Mouse (Mus musculus): ENCODE measurements around the gene Kcnj9. TPM values are rescaled to one million over a fixed set of nuclear protein-coding genes. Genes with fewer than 3 reads are reported as not detected.

Kcnj9 gene
- polyA plus RNA-seq, 1 experiment = 6.9 TPM

DNA sequence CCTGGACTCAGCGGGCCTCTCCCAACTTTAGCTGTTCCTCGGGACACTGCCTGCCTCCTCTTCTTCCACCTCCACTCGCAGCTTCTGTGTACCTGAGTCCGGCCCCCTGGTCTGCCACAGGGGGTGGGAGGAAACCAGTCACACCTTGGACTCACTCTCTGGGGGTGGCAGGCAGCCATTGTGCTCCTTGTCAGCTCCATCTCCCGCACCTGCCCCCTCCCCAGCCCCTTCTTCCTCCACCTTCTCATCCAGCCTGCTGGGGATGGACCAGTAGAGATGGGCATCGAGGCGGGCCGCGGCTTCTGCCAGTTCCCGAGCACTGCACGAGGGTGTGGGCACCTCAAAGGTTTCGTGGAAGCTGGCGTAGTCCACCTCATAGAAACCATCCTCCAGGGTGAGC lies 6.4 kb downstream of the Kcnj9 start:
- no peak for TF ChIP-seq CTCF (IDR thresholded peaks at IDR 0.05; ENCODE audit: borderline replicate concordance, extremely low read depth, insufficient read depth, insufficient read length)
- no peak for TF ChIP-seq POLR2A (IDR thresholded peaks at IDR 0.05; ENCODE audit: borderline replicate concordance, extremely low read depth, insufficient read depth, insufficient read length, poor library complexity, severe bottlenecking)
- no peak for DNase-seq (ENCODE audit: low read depth)

- peak; percentile 93 for DNase-seq (ENCODE audit: low read depth)
Measured at GRCm38 (mm10) chr1:172319921-172320411, 9.2 kb downstream of the Kcnj9 start.

DNA sequence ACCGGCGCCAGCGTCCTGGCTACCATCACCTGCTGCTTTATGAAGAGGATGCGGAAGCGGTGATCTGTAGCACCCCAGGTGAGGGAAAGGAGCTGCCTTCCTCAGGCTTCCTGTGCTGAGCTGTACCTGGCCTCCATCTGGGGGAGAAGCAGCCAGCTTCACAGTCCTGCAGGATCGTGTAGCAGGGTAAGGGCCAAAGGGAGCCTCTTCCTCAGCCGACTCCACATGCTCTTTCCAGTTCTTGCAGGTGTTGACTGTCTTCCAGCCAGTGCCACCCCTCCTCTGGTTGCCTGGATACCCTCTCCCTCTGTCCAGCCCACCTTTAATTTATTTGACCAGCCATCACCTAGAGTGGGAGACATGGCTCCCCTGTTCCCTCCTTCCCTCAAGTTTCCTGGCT lies 9.8 kb downstream of the Kcnj9 start:
- TF ChIP-seq POLR2A (IDR thresholded peaks at IDR 0.05; ENCODE audit: borderline replicate concordance, extremely low read depth, insufficient read depth, insufficient read length, poor library complexity, severe bottlenecking) = no peak
- TF ChIP-seq CTCF (IDR thresholded peaks at IDR 0.05; ENCODE audit: borderline replicate concordance, extremely low read depth, insufficient read depth, insufficient read length) = no peak
- no peak for DNase-seq (ENCODE audit: low read depth)

More at GRCm38 (mm10) chr1:172319921-172320411, 9.2 kb downstream of the Kcnj9 start:
- TF ChIP-seq CTCF (IDR thresholded peaks at IDR 0.05; ENCODE audit: borderline replicate concordance, extremely low read depth, insufficient read depth, insufficient read length) (no peak), POLR2A (IDR thresholded peaks at IDR 0.05; ENCODE audit: borderline replicate concordance, extremely low read depth, insufficient read depth, insufficient read length, poor library complexity, severe bottlenecking) (no peak)

- DNase-seq (ENCODE audit: low read depth) = no peak
- TF ChIP-seq CTCF (IDR thresholded peaks at IDR 0.05; ENCODE audit: borderline replicate concordance, extremely low read depth, insufficient read depth, insufficient read length) (no peak), POLR2A (IDR thresholded peaks at IDR 0.05; ENCODE audit: borderline replicate concordance, extremely low read depth, insufficient read depth, insufficient read length, poor library complexity, severe bottlenecking) (no peak)
Measured at GRCm38 (mm10) chr1:172318424-172319035, 10.6 kb downstream of the Kcnj9 start.

DNA sequence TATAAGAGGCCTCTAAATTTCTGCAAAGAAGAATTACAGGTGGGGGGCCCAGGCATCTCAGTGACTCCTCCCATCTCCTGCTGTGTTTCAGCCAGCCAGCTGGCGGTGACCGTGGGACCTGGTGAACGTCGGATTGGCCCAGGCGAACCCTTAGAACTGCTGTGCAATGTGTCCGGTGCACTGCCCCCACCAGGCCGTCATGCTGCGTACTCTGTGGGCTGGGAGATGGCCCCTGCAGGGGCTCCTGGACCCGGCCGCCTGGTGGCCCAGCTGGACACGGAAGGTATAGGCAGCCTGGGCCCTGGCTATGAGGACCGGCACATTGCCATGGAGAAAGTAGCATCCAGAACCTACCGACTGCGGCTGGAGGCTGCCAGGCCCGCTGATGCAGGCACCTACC lies 11.2 kb downstream of the Kcnj9 start:
- TF ChIP-seq CTCF (IDR thresholded peaks at IDR 0.05; ENCODE audit: borderline replicate concordance, extremely low read depth, insufficient read depth, insufficient read length) (no peak), POLR2A (IDR thresholded peaks at IDR 0.05; ENCODE audit: borderline replicate concordance, extremely low read depth, insufficient read depth, insufficient read length, poor library complexity, severe bottlenecking) (no peak)
- DNase-seq (ENCODE audit: low read depth) = no peak

DNA sequence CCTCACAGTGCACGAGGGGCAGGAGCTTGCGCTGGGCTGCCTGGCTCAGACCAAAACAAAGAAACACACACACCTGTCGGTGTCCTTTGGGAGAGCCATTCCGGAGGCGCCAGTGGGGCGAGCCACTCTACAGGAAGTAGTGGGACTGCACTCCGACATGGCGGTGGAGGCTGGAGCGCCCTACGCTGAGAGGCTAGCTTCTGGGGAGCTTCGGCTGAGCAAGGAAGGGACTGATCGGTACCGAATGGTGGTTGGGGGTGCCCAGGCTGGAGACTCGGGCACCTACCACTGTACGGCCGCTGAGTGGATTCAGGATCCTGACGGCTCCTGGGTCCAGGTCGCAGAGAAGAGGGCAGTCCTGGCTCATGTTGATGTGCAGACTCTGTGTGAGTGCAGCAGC lies 11.7 kb downstream of the Kcnj9 start:
- TF ChIP-seq CTCF (IDR thresholded peaks at IDR 0.05; ENCODE audit: borderline replicate concordance, extremely low read depth, insufficient read depth, insufficient read length) (no peak), POLR2A (IDR thresholded peaks at IDR 0.05; ENCODE audit: borderline replicate concordance, extremely low read depth, insufficient read depth, insufficient read length, poor library complexity, severe bottlenecking) (no peak)
- DNase-seq (ENCODE audit: low read depth) = no peak

- TF ChIP-seq CTCF (IDR thresholded peaks at IDR 0.05; ENCODE audit: borderline replicate concordance, extremely low read depth, insufficient read depth, insufficient read length) (no peak), POLR2A (IDR thresholded peaks at IDR 0.05; ENCODE audit: borderline replicate concordance, extremely low read depth, insufficient read depth, insufficient read length, poor library complexity, severe bottlenecking) (no peak)
- DNase-seq (ENCODE audit: low read depth) = peak; percentile 90
Measured at GRCm38 (mm10) chr1:172314911-172315310, 14.2 kb downstream of the Kcnj9 start.

GRCm38 (mm10) chr1:172313613-172314411 lies 15.3 kb downstream of the Kcnj9 start:
- no peak for TF ChIP-seq CTCF (IDR thresholded peaks at IDR 0.05; ENCODE audit: borderline replicate concordance, extremely low read depth, insufficient read depth, insufficient read length)
- no peak for TF ChIP-seq POLR2A (IDR thresholded peaks at IDR 0.05; ENCODE audit: borderline replicate concordance, extremely low read depth, insufficient read depth, insufficient read length, poor library complexity, severe bottlenecking)
- no peak for DNase-seq (ENCODE audit: low read depth)

DNA sequence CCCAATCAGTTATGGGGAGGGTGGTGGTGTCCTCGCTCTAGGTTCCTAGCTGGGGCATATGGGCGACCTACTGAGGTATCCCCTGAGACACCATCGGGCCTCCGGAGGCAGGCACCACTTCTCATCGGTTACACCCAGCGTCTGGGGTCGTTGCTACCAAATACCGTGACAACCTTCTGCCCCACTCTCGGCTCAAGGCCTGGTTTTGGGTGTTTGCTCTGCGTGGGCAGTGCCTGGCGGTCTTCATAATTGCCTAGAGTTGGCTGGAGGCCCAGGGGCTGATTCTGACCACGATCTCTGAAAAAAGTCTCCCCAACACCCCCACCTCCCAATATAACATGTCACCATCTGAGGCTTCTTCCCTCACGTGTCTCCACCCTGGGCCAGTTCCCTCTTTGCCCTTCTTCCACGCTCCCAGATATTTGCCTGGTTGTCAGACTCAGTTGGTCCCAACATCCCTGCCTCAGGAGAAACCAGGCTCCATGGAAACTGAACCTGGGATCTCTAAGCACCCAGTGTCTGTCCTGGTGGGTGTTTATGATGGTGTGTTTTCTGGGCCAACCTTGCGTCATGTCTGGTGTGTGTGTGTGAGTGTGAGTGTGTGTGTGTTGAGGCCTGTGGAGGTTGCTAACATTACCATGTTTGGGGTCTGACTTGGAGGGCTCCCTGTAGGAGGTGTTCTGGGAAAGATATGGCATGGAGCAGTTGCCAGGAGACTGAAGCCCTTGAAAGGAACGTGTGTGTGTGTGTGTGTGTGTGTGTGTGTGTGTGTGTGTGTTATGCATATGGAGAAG lies 16.2 kb downstream of the Kcnj9 start:
- DNase-seq (ENCODE audit: low read depth) = no peak
- TF ChIP-seq POLR2A (IDR thresholded peaks at IDR 0.05; ENCODE audit: borderline replicate concordance, extremely low read depth, insufficient read depth, insufficient read length, poor library complexity, severe bottlenecking) (no peak), CTCF (IDR thresholded peaks at IDR 0.05; ENCODE audit: borderline replicate concordance, extremely low read depth, insufficient read depth, insufficient read length) (no peak)

DNA sequence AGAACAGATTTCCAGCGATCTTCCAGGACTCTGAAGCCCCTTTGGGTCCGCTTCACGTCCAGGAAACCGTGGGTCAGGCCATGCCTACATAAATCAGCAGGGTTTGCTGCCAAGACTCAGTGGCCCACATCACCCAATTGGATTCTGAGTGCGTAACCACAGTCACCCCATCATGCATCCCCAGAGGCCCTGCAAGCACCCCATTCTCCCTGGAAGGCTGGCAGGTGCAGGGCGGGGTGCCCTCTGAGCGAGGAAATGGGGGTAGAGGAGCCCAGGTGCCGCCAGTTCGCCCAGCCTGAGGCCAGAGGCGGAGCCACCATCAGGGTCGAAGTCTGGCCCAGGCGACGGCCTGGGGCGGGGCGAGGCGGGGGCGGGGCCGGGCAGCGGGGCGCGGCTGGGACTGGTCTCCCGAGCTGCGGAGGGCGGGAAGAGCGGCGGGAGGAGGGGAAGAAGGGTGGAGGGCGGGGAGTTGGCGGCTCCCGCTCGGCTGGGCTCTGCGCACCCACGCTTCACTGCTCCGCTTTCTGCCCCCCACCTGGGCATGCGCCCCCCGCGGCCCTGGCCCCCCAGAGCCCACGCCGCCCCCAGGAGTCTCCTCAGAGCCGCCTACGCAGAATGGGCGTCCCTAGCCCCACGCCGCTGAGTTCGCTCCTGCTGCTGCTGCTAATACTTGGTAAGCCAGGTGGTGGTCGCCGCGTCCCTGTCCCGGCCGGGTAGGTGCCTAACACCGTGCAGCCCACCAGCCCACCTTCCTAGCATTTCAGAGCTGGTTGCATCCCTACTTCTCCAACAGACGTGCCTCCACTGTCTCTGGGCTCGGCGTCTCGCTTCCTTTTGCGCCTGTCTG lies 17.0 kb downstream of the Kcnj9 start:
- peak; percentile 94 for DNase-seq (ENCODE audit: low read depth)
- TF ChIP-seq POLR2A (IDR thresholded peaks at IDR 0.05; ENCODE audit: borderline replicate concordance, extremely low read depth, insufficient read depth, insufficient read length, poor library complexity, severe bottlenecking) (peak; percentile 53; the same call in 1 of the 2 replicates), CTCF (IDR thresholded peaks at IDR 0.05; ENCODE audit: borderline replicate concordance, extremely low read depth, insufficient read depth, insufficient read length) (no peak)
